In genomic region chr11:120492024-120492877, GRCm38 (mm10) we compare ENCODE assay signal across 8 mouse cellular contexts. TPM values are rescaled to one million over a fixed set of nuclear protein-coding genes. Genes with fewer than 3 reads are reported as not detected.
DNase-seq lines count a peak whose midpoint lies in the region; TF ChIP-seq lines count a peak whose summit lies in the region.

No protein-coding gene starts in this region.

- TF ChIP-seq POLR2A in small intestine, adult 2 months (IDR thresholded peaks at IDR 0.05; ENCODE audit: low read depth, low read length) = no peak

- H3K4me1 ChIP-seq in small intestine, adult 2 months (ENCODE audit: control insufficient read depth, insufficient read depth, insufficient read length, low read length) = peaks cover 30% of the 10 kb centered on the region

- H3K27ac ChIP-seq in small intestine, adult 2 months (ENCODE audit: insufficient read depth, low read depth, low read length) = peak overlapping the region; percentile 78

- WGBS in small intestine, adult 2 months = under 1% methylated on average over 48 of the region's 48 CpGs

- peak; percentile 30 to 43 for DNase-seq in right cerebral cortex, adult 2 months (ENCODE audit: low spot score in 2 of 2)
- no peak for DNase-seq in right cerebral cortex, postnatal 4 days
- DNase-seq in c-Kit-positive CD71-positive TER-119-negative erythroid progenitor cells, embryonic 14.5 days (ENCODE audit: low read depth) = peak; percentile 54
- peak; percentile 47 to 62 for DNase-seq in heart, adult 9 months (ENCODE audit: low spot score in 2 of 2)
- peak; percentile 79 for DNase-seq in kidney, adult 9 months
- peak; percentile 35 for DNase-seq in lung, postnatal 14 days
- no peak for DNase-seq in cerebellum, adult 9-11 months

- no peaks in the 10 kb centered on the region for H3K27me3 ChIP-seq in small intestine, adult 2 months (ENCODE audit: control insufficient read depth, insufficient read depth, low read length)

- no peak; the same call in 1 of the 2 replicates for TF ChIP-seq CTCF in small intestine, adult 2 months (IDR thresholded peaks at IDR 0.05; ENCODE audit: extremely low read depth, insufficient read length, insufficient replicate concordance, low read depth, low read length)

- peaks cover 47% of the 10 kb centered on the region for H3K36me3 ChIP-seq in small intestine, adult 2 months (ENCODE audit: control insufficient read depth, insufficient read depth, low read length)

- H3K4me3 ChIP-seq in small intestine, adult 2 months (ENCODE audit: low read depth, low read length) = peak overlapping the region; percentile 88

RNA-seq across cellular contexts. Expression of gene Slc25a10, which starts 0.6 kb away (rescaled TPM):
- 298 and 416 TPM in 2 replicates for polyA plus RNA-seq in small intestine, adult 2 months (2012; rRNA removed)

RNA-seq across cellular contexts. Expression of gene Mrpl12, which starts 7.8 kb away (rescaled TPM):
- 130 and 155 TPM in 2 replicates for polyA plus RNA-seq in small intestine, adult 2 months (2012; rRNA removed)

RNA-seq across cellular contexts. Expression of gene Arl16, which starts 24.8 kb away (rescaled TPM):
- 14.3 and 15.4 TPM in 2 replicates for polyA plus RNA-seq in small intestine, adult 2 months (2012; rRNA removed)

RNA-seq across cellular contexts. Expression of gene Ccdc137, which starts 34.3 kb away (rescaled TPM):
- 3.6 and 4.4 TPM in 2 replicates for polyA plus RNA-seq in small intestine, adult 2 months (2012; rRNA removed)

RNA-seq across cellular contexts. Expression of gene Oxld1, which starts 34.4 kb away (rescaled TPM):
- polyA plus RNA-seq in small intestine, adult 2 months (2012; rRNA removed) = 16.6 and 23.6 TPM in 2 replicates

Comparison
In these comparisons a context has a peak if more than half of its experiments do, and no peak if none do; other contexts are left out.
1. DNase-seq: peak in right cerebral cortex, adult 2 months (2 of 2), c-Kit-positive CD71-positive TER-119-negative erythroid progenitor cells, embryonic 14.5 days (single experiment), heart, adult 9 months (2 of 2), kidney, adult 9 months (single experiment) and lung, postnatal 14 days (single experiment); none in right cerebral cortex, postnatal 4 days (single experiment) and cerebellum, adult 9-11 months (single experiment).